Mouse (Mus musculus) kidney, embryonic 14.5 days (tissue): ENCODE results near the gene Hoxa11. TPM values are rescaled to one million over a fixed set of nuclear protein-coding genes. Genes with fewer than 3 reads are reported as not detected.
A peak's percentile ranks its signal among the peaks of the same experiment; 100 is the strongest.

Source experiments
- ATAC-seq: fragments of 200-750 bp; cut with Nextera tagmentation; 2 replicates; pipeline ENCODE4 v1.8.0; 2017; ENCODE audit warnings: moderate number of reproducible peaks, mild to moderate bottlenecking, moderate TSS enrichment, moderate library complexity; ENCODE audit not compliant: low FRiP score, low TSS enrichment
- H3K27ac ChIP-seq: fragments of 300-500 bp; sonication (generic); 2 replicates; pipeline ENCODE4 v1.5.1; 2014; ENCODE audit warnings: low read depth, mild to moderate bottlenecking, low read length, moderate library complexity, mixed read lengths
- H3K27me3 ChIP-seq: fragments of 300-500 bp; sonication (generic); 2 replicates; pipeline ENCODE4 v1.6.1; 2014; ENCODE audit warnings: mild to moderate bottlenecking, low read length; ENCODE audit not compliant: control insufficient read depth, insufficient read depth
- H3K36me3 ChIP-seq: fragments of 300-500 bp; sonication (generic); 2 replicates; pipeline ENCODE4 v1.6.1; 2014; ENCODE audit warnings: low read length, mixed read lengths; ENCODE audit not compliant: control insufficient read depth, insufficient read depth
- H3K4me1 ChIP-seq: fragments of 300-500 bp; sonication (generic); 2 replicates; pipeline ENCODE4 v1.6.1; 2014; ENCODE audit warnings: low read length, mixed read lengths; ENCODE audit not compliant: control insufficient read depth, insufficient read depth
- H3K4me2 ChIP-seq: fragments of 300-500 bp; sonication (generic); replicated peaks from 2 replicates; pipeline ENCODE4 v1.6.1; 2014; ENCODE audit warnings: low read depth, mild to moderate bottlenecking, low read length
- H3K4me3 ChIP-seq: fragments of 300-500 bp; sonication (generic); 2 replicates; pipeline ENCODE4 v1.5.1; 2014; ENCODE audit warnings: mild to moderate bottlenecking, low read length
- H3K9ac ChIP-seq: fragments of 300-500 bp; sonication (generic); 2 replicates; pipeline ENCODE4 v1.6.1; 2014; ENCODE audit warnings: low read depth, mild to moderate bottlenecking, low read length, moderate library complexity
- H3K9me3 ChIP-seq: fragments of 300-500 bp; sonication (generic); 2 replicates; pipeline ENCODE4 v1.6.1; 2016; ENCODE audit warnings: low read length; ENCODE audit not compliant: control insufficient read depth
- WGBS: fragments of 180-500 bp; shearing (Covaris S2); extraction: QIAGEN DNeasy Blood & Tissue Kit; methylation state at CpG from one replicate; pipeline ENCODE4 v1.1.7; 2014; 5-methylcytosine and 5-hydroxymethylcytosine counted together
- polyA plus RNA-seq: library from polyadenylated mRNA; unstranded; fragments of >200 nt; fragmentation: Nextera tagmentation; extraction: Ambion mirVana; gene quantifications from 2 replicates; pipeline ENCODE4 v1.2.1, GENCODE M21; 2014

Gene Hoxa11
- polyA plus RNA-seq, 1 experiment from 2014 or later = 35.6 TPM

GRCm38 (mm10) chr6:52260654-52261575, 15.3 kb upstream of the Hoxa11 start, which contains the start of gene Hoxa13:
Gene Hoxa13, minus strand, starts transcription at chr6:52260880.
- Histone ChIP-seq H3K4me2 (peak within 1 kb of the TSS; percentile 68), H3K27ac (no peak within 1 kb of the TSS), H3K36me3 (no peaks in the 10 kb centered on the region), H3K27me3 (peaks cover 84% of the 10 kb centered on the region), H3K9me3 (no peaks in the 10 kb centered on the region), H3K9ac (peak within 1 kb of the TSS; percentile 28; the same call in 1 of the 2 replicates), H3K4me1 (peaks cover 4% of the 10 kb centered on the region; the same call in 1 of the 2 replicates), H3K4me3 (peak within 1 kb of the TSS; percentile 39)
- peak; percentile 84 for ATAC-seq
- under 1% methylated on average over 47 of the region's 72 CpGs for WGBS

GRCm38 (mm10) chr6:52259811-52260261, 14.2 kb upstream of the Hoxa11 start:
- Histone ChIP-seq H3K4me2 (peak overlapping the region; percentile 68), H3K27ac (no peak overlapping the region), H3K27me3 (peaks cover 83% of the 10 kb centered on the region), H3K4me3 (peak overlapping the region; percentile 39), H3K36me3 (no peaks in the 10 kb centered on the region), H3K9me3 (no peaks in the 10 kb centered on the region), H3K4me1 (peaks cover 4% of the 10 kb centered on the region; the same call in 1 of the 2 replicates), H3K9ac (no peak overlapping the region)
- 1% methylated on average over 37 of the region's 39 CpGs for WGBS
- ATAC-seq = no peak

GRCm38 (mm10) chr6:52259081-52259790, 13.6 kb upstream of the Hoxa11 start:
- ATAC-seq = no peak
- peaks cover 78% of the 10 kb centered on the region for H3K27me3 ChIP-seq
- no peak overlapping the region for H3K9ac ChIP-seq

GRCm38 (mm10) chr6:52256956-52257355, 11.3 kb upstream of the Hoxa11 start:
- ATAC-seq = no peak
- H3K4me3 ChIP-seq = no peak overlapping the region
- peaks cover 76% of the 10 kb centered on the region for H3K27me3 ChIP-seq
- no peak overlapping the region for H3K4me2 ChIP-seq
- no peak overlapping the region for H3K27ac ChIP-seq
- no peaks in the 10 kb centered on the region for H3K36me3 ChIP-seq
- H3K4me1 ChIP-seq = peaks cover 19% of the 10 kb centered on the region
- H3K9me3 ChIP-seq = no peaks in the 10 kb centered on the region
- under 1% methylated on average over 6 of the region's 6 CpGs for WGBS
- H3K9ac ChIP-seq = no peak overlapping the region

More at GRCm38 (mm10) chr6:52259081-52259790, 13.6 kb upstream of the Hoxa11 start:
- Histone ChIP-seq H3K4me3 (peak overlapping the region; percentile 39; the same call in 1 of the 2 replicates), H3K4me2 (no peak overlapping the region), H3K27ac (no peak overlapping the region), H3K36me3 (no peaks in the 10 kb centered on the region), H3K4me1 (peaks cover 4% of the 10 kb centered on the region; the same call in 1 of the 2 replicates), H3K9me3 (no peaks in the 10 kb centered on the region)
- under 1% methylated on average over 24 of the region's 25 CpGs for WGBS

GRCm38 (mm10) chr6:52253511-52254500, 8.2 kb upstream of the Hoxa11 start:
- no peak overlapping the region for H3K27ac ChIP-seq
- ATAC-seq = 0 out of 2 replicates have a peak, but pooled peaks have one; percentile 9
- under 1% methylated on average over 59 of the region's 59 CpGs for WGBS
- peaks cover 61% of the 10 kb centered on the region for H3K27me3 ChIP-seq
- H3K9ac ChIP-seq = no peak overlapping the region
- H3K4me1 ChIP-seq = peaks cover 26% of the 10 kb centered on the region
- peak overlapping the region; percentile 33 for H3K4me3 ChIP-seq
- peak overlapping the region; percentile 41 for H3K4me2 ChIP-seq
- H3K9me3 ChIP-seq = no peaks in the 10 kb centered on the region
- no peaks in the 10 kb centered on the region for H3K36me3 ChIP-seq

- peak overlapping the region; percentile 33 for H3K4me3 ChIP-seq
- H3K27ac ChIP-seq = no peak overlapping the region
- ATAC-seq = peak; percentile 11; the same call in 1 of the 2 replicates
- peak overlapping the region; percentile 28; the same call in 1 of the 2 replicates for H3K9ac ChIP-seq
- peak overlapping the region; percentile 41 for H3K4me2 ChIP-seq
- no peaks in the 10 kb centered on the region for H3K36me3 ChIP-seq
- H3K9me3 ChIP-seq = no peaks in the 10 kb centered on the region
- WGBS = 6% methylated on average over 35 of the region's 35 CpGs
- peaks cover 51% of the 10 kb centered on the region for H3K27me3 ChIP-seq
- peaks cover 32% of the 10 kb centered on the region for H3K4me1 ChIP-seq
Observed at GRCm38 (mm10) chr6:52252775-52253376, 7.3 kb upstream of the Hoxa11 start.

- Histone ChIP-seq H3K27ac (no peak overlapping the region), H3K4me3 (peak overlapping the region; percentile 33), H3K9me3 (no peaks in the 10 kb centered on the region), H3K9ac (0 out of 2 replicates have a peak overlapping the region, but pooled peaks have one; percentile 28), H3K4me1 (peaks cover 32% of the 10 kb centered on the region), H3K4me2 (peak overlapping the region; percentile 41; the same call in 1 of the 2 replicates), H3K27me3 (peaks cover 47% of the 10 kb centered on the region), H3K36me3 (no peaks in the 10 kb centered on the region)
- no peak for ATAC-seq
- WGBS = 28% methylated on average over 24 of the region's 24 CpGs
Observed at GRCm38 (mm10) chr6:52252016-52252774, 6.6 kb upstream of the Hoxa11 start.
